Mouse (Mus musculus) thymus, adult 2 months (tissue): ENCODE measurements around the gene Med9. TPM values are rescaled to one million over a fixed set of nuclear protein-coding genes. Genes with fewer than 3 reads are reported as not detected.
A peak's percentile ranks its signal among the peaks of the same experiment; 100 is the strongest.

Source experiments
- DNase-seq: peaks from one replicate; pipeline ENCODE4 v3.0.0; 2021
- H3K27ac ChIP-seq: fragments of 200-500 bp; 2 replicates; pipeline ENCODE4 v1.5.1; 2012; ENCODE audit warnings: low read length, control low read depth; ENCODE audit not compliant: control insufficient read depth, insufficient read depth
- H3K27me3 ChIP-seq: fragments of 200-500 bp; 2 replicates; pipeline ENCODE4 v1.6.1; 2012; ENCODE audit warnings: mild to moderate bottlenecking, low read length, moderate library complexity, mixed read lengths; ENCODE audit not compliant: control insufficient read depth, insufficient read depth
- H3K36me3 ChIP-seq: fragments of 200-500 bp; 2 replicates; pipeline ENCODE4 v1.6.1; 2012; ENCODE audit warnings: mild to moderate bottlenecking, low read length, moderate library complexity; ENCODE audit not compliant: control insufficient read depth, insufficient read depth
- H3K4me1 ChIP-seq: fragments of 200-500 bp; replicated peaks from 2 replicates; pipeline ENCODE4 v1.6.1; 2012; ENCODE audit warnings: low read length; ENCODE audit not compliant: control insufficient read depth, insufficient read depth
- H3K4me3 ChIP-seq: fragments of 200-500 bp; 2 replicates; pipeline ENCODE4 v1.5.1; 2012; ENCODE audit warnings: mild to moderate bottlenecking, low read length, control low read depth, moderate library complexity; ENCODE audit not compliant: control insufficient read depth, insufficient read depth
- CTCF ChIP-seq: fragments of 200-500 bp; IDR thresholded peaks from 2 replicates; pipeline ENCODE4 v1.5.1; 2012; ENCODE audit warnings: mild to moderate bottlenecking, control low read depth, low read length, moderate library complexity, borderline replicate concordance; ENCODE audit not compliant: control insufficient read depth, poor library complexity, insufficient read depth; ENCODE audit errors: extremely low read depth
- POLR2A ChIP-seq: fragments of 200-500 bp; IDR thresholded peaks from 2 replicates; pipeline ENCODE4 v1.6.1; 2012; ENCODE audit warnings: mild to moderate bottlenecking, low read length, control low read depth, moderate library complexity; ENCODE audit not compliant: control insufficient read depth, poor library complexity, insufficient read depth; ENCODE audit errors: extremely low read depth
- WGBS: fragments of 180-500 bp; shearing (Covaris S2); methylation state at CpG from one replicate; pipeline ENCODE4 v1.1.7; 2018; 5-methylcytosine and 5-hydroxymethylcytosine counted together
- polyA plus RNA-seq: library from polyadenylated mRNA; depleted of rRNA; stranded (reverse); fragments of >200 nt; gene quantifications from 2 replicates; pipeline ENCODE4 v1.2.3, GENCODE M21; 2012

The Med9 gene
- polyA plus RNA-seq, 1 experiment = 21.0 TPM

- H3K4me1 ChIP-seq = peaks cover 26% of the 10 kb centered on the region
- peak overlapping the region; percentile 37 for H3K4me3 ChIP-seq
- peak; percentile 88 for TF ChIP-seq CTCF
- TF ChIP-seq POLR2A = 0 out of 2 replicates have a peak, but pooled peaks have one; percentile 1
- peaks cover 12% of the 10 kb centered on the region; the same call in 1 of the 2 replicates for H3K27me3 ChIP-seq
- WGBS = 32% methylated on average over 25 of the region's 25 CpGs
- peaks cover 6% of the 10 kb centered on the region for H3K36me3 ChIP-seq
- H3K27ac ChIP-seq = no peak overlapping the region
- DNase-seq = peak; percentile 63
These were observed 17.5 kb downstream of the Med9 start for GRCm38 (mm10) chr11:59965227-59966101.

GRCm38 (mm10) chr11:59966102-59966483, 18.1 kb downstream of the Med9 start:
- no peak for TF ChIP-seq POLR2A
- TF ChIP-seq CTCF = no peak
- Histone ChIP-seq H3K4me1 (peaks cover 26% of the 10 kb centered on the region), H3K27me3 (peaks cover 12% of the 10 kb centered on the region; the same call in 1 of the 2 replicates), H3K36me3 (peaks cover 5% of the 10 kb centered on the region), H3K27ac (no peak overlapping the region), H3K4me3 (no peak overlapping the region)
- no peak for DNase-seq
- 47% methylated on average over 4 of the region's 4 CpGs for WGBS

GRCm38 (mm10) chr11:59967765-59968164, 19.8 kb downstream of the Med9 start:
- Histone ChIP-seq H3K27me3 (peaks cover 12% of the 10 kb centered on the region; the same call in 1 of the 2 replicates), H3K27ac (no peak overlapping the region), H3K4me1 (peaks cover 26% of the 10 kb centered on the region), H3K36me3 (no peaks in the 10 kb centered on the region), H3K4me3 (no peak overlapping the region)
- TF ChIP-seq CTCF (no peak), POLR2A (no peak)
- DNase-seq = no peak
- 97% methylated on average over 1 of the region's 1 CpGs for WGBS

- DNase-seq = no peak
- TF ChIP-seq CTCF = no peak
- no peak for TF ChIP-seq POLR2A
- Histone ChIP-seq H3K4me3 (no peak overlapping the region), H3K27me3 (no peaks in the 10 kb centered on the region), H3K36me3 (no peaks in the 10 kb centered on the region), H3K27ac (no peak overlapping the region), H3K4me1 (peaks cover 5% of the 10 kb centered on the region; the same call in 1 of the 2 replicates)
- WGBS = 94% methylated on average over 5 of the region's 5 CpGs
These were observed 22.8 kb downstream of the Med9 start for GRCm38 (mm10) chr11:59970780-59971179.

- H3K27me3 ChIP-seq = no peaks in the 10 kb centered on the region
- H3K36me3 ChIP-seq = no peaks in the 10 kb centered on the region
- H3K4me3 ChIP-seq = no peak overlapping the region
- no peak for TF ChIP-seq CTCF
- TF ChIP-seq POLR2A = no peak
- H3K4me1 ChIP-seq = peaks cover 5% of the 10 kb centered on the region; the same call in 1 of the 2 replicates
- H3K27ac ChIP-seq = no peak overlapping the region
- 94% methylated on average over 2 of the region's 2 CpGs for WGBS
- DNase-seq = no peak
These were observed 23.7 kb downstream of the Med9 start for GRCm38 (mm10) chr11:59971691-59972090.

- Histone ChIP-seq H3K4me1 (no peaks in the 10 kb centered on the region), H3K4me3 (no peak overlapping the region), H3K27me3 (no peaks in the 10 kb centered on the region), H3K36me3 (no peaks in the 10 kb centered on the region), H3K27ac (no peak overlapping the region)
- 97% methylated on average over 5 of the region's 5 CpGs for WGBS
- TF ChIP-seq CTCF (no peak), POLR2A (no peak)
- no peak for DNase-seq
These were observed 25.4 kb downstream of the Med9 start for GRCm38 (mm10) chr11:59973389-59973788.
